Mouse (Mus musculus): Measurements from ENCODE around the gene Cd6. TPM values are rescaled to one million over a fixed set of nuclear protein-coding genes. Genes with fewer than 3 reads are reported as not detected.

The Cd6 gene
- total and polyA plus RNA-seq, 3 experiments: 0.09 to 0.73 (median 0.17) TPM

GRCm38 (mm10) chr19:10788242-10788641, 41.6 kb downstream of the Cd6 start:
- H3K4me3 ChIP-seq (replicated peaks in 1 of 3; ENCODE audit: low read depth in 2 of 3, low read length in 2 of 3, poor library complexity in 1 of 3): no peak overlapping the region
- no peak for DNase-seq (ENCODE audit: extremely low read depth)
- dilution Hi-C loops (cut with MboI; ENCODE audit: extremely low pct_ligation_motif_present, extremely low pct_unique_long_range_greater_than_20kb, low sequenced_read_pairs) (no loop called here), in situ Hi-C loops (cut with MboI; ENCODE audit: low pct_ligation_motif_present, low pct_unique_long_range_greater_than_20kb, low sequenced_read_pairs) (no loop called here)
- TF ChIP-seq TBP (conservative IDR thresholded peaks at IDR 0.05; ENCODE audit: low read depth, low read length): no peak
- TF ChIP-seq CHD1 (IDR thresholded peaks at IDR 0.05; ENCODE audit: low read depth, low read length): no peak
- no peak for TF ChIP-seq CHD2 (IDR thresholded peaks at IDR 0.05; ENCODE audit: low read length)
- TF ChIP-seq ETS1 (conservative IDR thresholded peaks at IDR 0.05; ENCODE audit: low read depth, low read length): no peak
- no peak for TF ChIP-seq E2F4 (IDR thresholded peaks at IDR 0.05; ENCODE audit: insufficient replicate concordance, low read depth, low read length)
- no peak for TF ChIP-seq MAX (IDR thresholded peaks at IDR 0.05; ENCODE audit: low read length)
- no peak for TF ChIP-seq ZNF384 (IDR thresholded peaks at IDR 0.05; ENCODE audit: low read depth, low read length)
- no peak for TF ChIP-seq RAD21 (IDR thresholded peaks at IDR 0.05; ENCODE audit: low read depth, low read length)
- TF ChIP-seq ZKSCAN1 (IDR thresholded peaks at IDR 0.05; ENCODE audit: borderline replicate concordance, low read depth, low read length): no peak
- no peak for TF ChIP-seq JUN (IDR thresholded peaks at IDR 0.05; ENCODE audit: insufficient read depth, low read depth, low read length)
- TF ChIP-seq MEF2A (IDR thresholded peaks at IDR 0.05; ENCODE audit: borderline replicate concordance, low read depth, low read length): no peak
- H3K4me2 ChIP-seq (ENCODE audit: insufficient read depth, low read depth, poor library complexity, severe bottlenecking): no peak overlapping the region
- H3K9me3 ChIP-seq (replicated peaks; ENCODE audit: low read length): no peaks in the 10 kb centered on the region
- peaks cover 20 to 77% of the 10 kb centered on the region in 2 experiments for H3K4me1 ChIP-seq (ENCODE audit: control insufficient read depth in 1 of 2, insufficient read depth in 2 of 2)
- H3K27ac ChIP-seq (ENCODE audit: insufficient read depth, low read depth): no peak overlapping the region
- no peak overlapping the region for H3K9ac ChIP-seq (ENCODE audit: insufficient read depth, low read depth)
- H3K36me3 ChIP-seq (replicated peaks in 1 of 2; ENCODE audit: control insufficient read depth in 1 of 2, insufficient read depth in 1 of 2, low read length in 1 of 2): peaks cover 19 to 70% of the 10 kb centered on the region in 2 experiments
- no peaks in the 10 kb centered on the region for H3K27me3 ChIP-seq (replicated peaks)
- no peaks in the 10 kb centered on the region for H3K79me2 ChIP-seq (replicated peaks; ENCODE audit: control insufficient read depth, extremely low read depth, insufficient read depth, poor library complexity, severe bottlenecking)

DNA sequence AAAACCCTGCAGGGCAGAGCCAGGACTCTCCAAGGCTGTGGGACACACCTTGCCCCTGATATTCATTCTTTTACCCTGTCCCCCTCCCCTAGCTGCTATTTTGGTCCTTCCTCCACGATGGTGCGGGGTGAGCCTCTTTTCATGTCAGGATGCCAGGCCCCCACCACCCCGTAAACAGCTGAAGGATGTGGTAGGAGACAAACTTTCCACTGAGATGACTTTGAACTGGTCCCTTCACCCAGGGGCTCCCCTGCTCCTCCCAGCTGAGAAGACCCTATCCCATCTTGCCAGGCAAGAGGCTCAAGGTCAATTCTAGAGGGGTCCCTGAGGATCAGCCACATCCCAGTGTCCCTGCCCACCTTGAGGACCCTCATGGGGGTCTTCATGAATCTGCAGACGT, 42.5 kb downstream of the Cd6 start:
- no peak overlapping the region for H3K27ac ChIP-seq (ENCODE audit: insufficient read depth, low read depth)
- peaks cover 20 to 85% of the 10 kb centered on the region in 2 experiments for H3K4me1 ChIP-seq (ENCODE audit: control insufficient read depth in 1 of 2, insufficient read depth in 2 of 2)
- in situ Hi-C loops (cut with MboI; ENCODE audit: low pct_ligation_motif_present, low pct_unique_long_range_greater_than_20kb, low sequenced_read_pairs): no loop called here
- no peak overlapping the region for H3K4me2 ChIP-seq (ENCODE audit: insufficient read depth, low read depth, poor library complexity, severe bottlenecking)
- DNase-seq (ENCODE audit: extremely low read depth): no peak
- TF ChIP-seq MXI1 (IDR thresholded peaks at IDR 0.05; ENCODE audit: low read depth, low read length) (no peak), MYC (IDR thresholded peaks at IDR 0.05; ENCODE audit: low read depth, low read length) (no peak), GABPA (IDR thresholded peaks at IDR 0.05; ENCODE audit: insufficient replicate concordance, low read depth, low read length) (no peak), USF2 (conservative IDR thresholded peaks at IDR 0.05; ENCODE audit: low read depth, low read length) (no peak), NRF1 (IDR thresholded peaks at IDR 0.05; ENCODE audit: low read depth, low read length) (no peak), ZMIZ1 (IDR thresholded peaks at IDR 0.05; ENCODE audit: low read depth, low read length) (no peak), BHLHE40 (IDR thresholded peaks at IDR 0.05; ENCODE audit: low read depth, low read length) (no peak), TCF12 (IDR thresholded peaks at IDR 0.05; ENCODE audit: low read depth, low read length) (no peak), HCFC1 (IDR thresholded peaks at IDR 0.05; ENCODE audit: low read depth, low read length) (no peak), JUND (conservative IDR thresholded peaks at IDR 0.05; ENCODE audit: low read depth, low read length) (no peak), ELF1 (IDR thresholded peaks at IDR 0.05; ENCODE audit: low read depth, low read length) (no peak)
- peaks cover 19 to 77% of the 10 kb centered on the region in 2 experiments for H3K36me3 ChIP-seq (replicated peaks in 1 of 2; ENCODE audit: control insufficient read depth in 1 of 2, insufficient read depth in 1 of 2, low read length in 1 of 2)
- no peak overlapping the region for H3K9ac ChIP-seq (ENCODE audit: insufficient read depth, low read depth)
- H3K79me2 ChIP-seq (replicated peaks; ENCODE audit: control insufficient read depth, extremely low read depth, insufficient read depth, poor library complexity, severe bottlenecking): no peaks in the 10 kb centered on the region
- no peaks in the 10 kb centered on the region for H3K9me3 ChIP-seq (replicated peaks; ENCODE audit: low read length)
- dilution Hi-C loops (cut with MboI; ENCODE audit: extremely low pct_ligation_motif_present, extremely low pct_unique_long_range_greater_than_20kb, low sequenced_read_pairs): no loop called here
- no peak overlapping the region for H3K4me3 ChIP-seq (replicated peaks in 1 of 3; ENCODE audit: low read depth in 2 of 3, low read length in 2 of 3, poor library complexity in 1 of 3)
- H3K27me3 ChIP-seq (replicated peaks): no peaks in the 10 kb centered on the region

All from CH12.LX (cell line).